Mouse (Mus musculus): Measurements from ENCODE around the gene Casr. TPM values are rescaled to one million over a fixed set of nuclear protein-coding genes. Genes with fewer than 3 reads are reported as not detected.

Gene Casr
- polyA plus RNA-seq (2014; fragmentation: Illumina TruSeq; extraction: RNeasy Lipid Tissue Mini Kit (QIAGEN cat#74804)) = not detected

DNA sequence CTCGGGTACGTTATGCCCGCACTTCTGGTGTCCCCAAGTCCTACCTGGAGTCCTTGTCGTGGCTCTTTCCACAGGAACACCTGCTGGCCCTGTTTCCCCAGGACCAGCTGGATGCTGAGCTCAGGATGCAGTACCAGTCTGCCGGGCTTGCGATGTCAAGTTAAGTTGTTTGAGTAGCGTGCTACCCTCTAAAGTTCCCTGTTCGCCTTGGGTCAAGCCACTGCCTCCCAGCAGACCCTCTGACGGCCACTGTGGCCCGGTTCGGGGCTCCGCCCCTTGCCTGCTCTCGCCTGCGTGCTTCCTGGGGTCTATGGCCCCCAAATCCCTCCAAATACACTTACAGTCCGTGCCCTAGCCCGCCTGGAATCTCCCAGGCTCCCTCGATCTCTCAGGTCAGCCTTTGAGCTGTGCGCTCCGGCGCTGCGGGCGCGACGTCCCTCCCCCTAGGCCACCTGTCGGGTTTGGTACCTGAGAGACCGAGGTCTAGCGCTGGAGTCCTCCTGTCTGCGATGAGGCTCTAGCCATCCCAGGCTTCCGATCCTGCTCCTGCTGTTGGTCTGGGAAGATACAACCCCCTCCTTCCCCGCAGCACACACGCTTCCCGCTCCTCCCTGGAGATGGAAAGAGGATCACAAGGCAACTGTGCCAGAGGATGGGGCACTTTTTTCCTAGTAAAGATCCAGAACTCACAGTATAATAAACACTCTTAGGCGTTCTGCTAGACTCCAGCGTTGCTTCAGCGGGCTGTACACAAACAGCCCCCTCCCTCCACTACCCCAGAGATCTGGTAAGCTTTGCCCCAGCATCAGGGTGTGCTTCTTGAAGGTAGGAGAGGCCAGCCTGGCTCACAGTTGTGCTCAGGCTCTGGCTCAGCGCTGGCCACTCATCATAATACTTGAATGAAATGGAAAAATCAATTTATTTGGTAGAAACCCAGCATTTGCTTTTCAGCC is at the start of gene Casr:
Gene Casr, minus strand, starts transcription at position 756 of the 953 bp plus-strand sequence.

DNA sequence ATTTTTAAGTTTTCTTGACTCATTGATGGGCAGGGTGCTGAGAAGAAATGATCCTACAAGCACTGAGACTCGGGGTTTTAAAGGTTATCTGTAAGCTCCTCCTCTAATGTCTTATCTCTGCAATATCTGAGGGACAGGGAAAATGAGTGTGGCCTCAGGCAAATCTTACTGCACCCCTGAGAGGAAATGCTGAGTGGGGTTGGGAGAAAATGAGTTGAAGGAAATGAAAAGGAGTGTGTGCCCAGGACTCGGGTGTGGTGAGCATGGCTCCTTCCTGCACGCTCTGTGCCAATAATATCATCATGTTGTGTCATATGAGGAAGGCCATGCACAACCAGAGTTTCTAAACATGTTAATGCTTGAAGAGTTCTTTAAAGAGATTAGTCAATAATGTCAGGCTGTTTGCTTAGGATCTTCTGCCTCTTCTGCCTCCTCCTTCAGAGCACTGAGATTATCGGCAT is 106.6 kb downstream of the Casr start, which contains the start of gene Stfa3:
Gene Stfa3, minus strand, starts transcription at position 51 of the 461 bp plus-strand sequence.

Other genes starting within 250 kb of the Casr start
- not detected for gene BC117090, start 227.8 kb downstream of the Casr start, polyA plus RNA-seq (2014; fragmentation: Illumina TruSeq; extraction: RNeasy Lipid Tissue Mini Kit (QIAGEN cat#74804))
- gene BC100530, start 194.4 kb downstream of the Casr start, polyA plus RNA-seq (2014; fragmentation: Illumina TruSeq; extraction: RNeasy Lipid Tissue Mini Kit (QIAGEN cat#74804)) = not detected
- not detected for gene Stfa2, start 153.7 kb downstream of the Casr start, polyA plus RNA-seq (2014; fragmentation: Illumina TruSeq; extraction: RNeasy Lipid Tissue Mini Kit (QIAGEN cat#74804))
- gene Stfa3, start 106.7 kb downstream of the Casr start, polyA plus RNA-seq (2014; fragmentation: Illumina TruSeq; extraction: RNeasy Lipid Tissue Mini Kit (QIAGEN cat#74804)) = not detected
- gene Cd86, start 103.9 kb upstream of the Casr start, polyA plus RNA-seq (2014; fragmentation: Illumina TruSeq; extraction: RNeasy Lipid Tissue Mini Kit (QIAGEN cat#74804)) = 6.7 TPM
- 4.7 TPM for gene Ildr1, start 131.8 kb upstream of the Casr start, polyA plus RNA-seq (2014; fragmentation: Illumina TruSeq; extraction: RNeasy Lipid Tissue Mini Kit (QIAGEN cat#74804))
- gene Slc15a2, start 222.8 kb upstream of the Casr start, polyA plus RNA-seq (2014; fragmentation: Illumina TruSeq; extraction: RNeasy Lipid Tissue Mini Kit (QIAGEN cat#74804)) = 18.3 TPM